Mouse (Mus musculus) erythroblast, embryonic 14.5 days (primary cell): ENCODE data around the gene Zfp36. TPM values are rescaled to one million over a fixed set of nuclear protein-coding genes. Genes with fewer than 3 reads are reported as not detected.

Experiments
- H3K27me3 ChIP-seq: 2 replicates; pipeline ENCODE4 v1.6.1; 2012; ENCODE audit warnings: inconsistent platforms; ENCODE audit not compliant: control insufficient read depth
- H3K36me3 ChIP-seq: 2 replicates; pipeline ENCODE4 v1.6.1; 2012; ENCODE audit warnings: mild to moderate bottlenecking, inconsistent platforms; ENCODE audit not compliant: control insufficient read depth
- H3K4me1 ChIP-seq: 2 replicates; pipeline ENCODE4 v1.6.1; 2012; ENCODE audit warnings: inconsistent platforms; ENCODE audit not compliant: control insufficient read depth
- H3K4me3 ChIP-seq: replicated peaks from 2 replicates; pipeline ENCODE3; 2012; ENCODE audit warnings: moderate library complexity, mild to moderate bottlenecking, inconsistent platforms
- H3K9me3 ChIP-seq: 2 replicates; pipeline ENCODE4 v1.6.1; 2012; ENCODE audit warnings: low read length, inconsistent platforms, mixed read lengths; ENCODE audit not compliant: control insufficient read depth
- GATA1 ChIP-seq: IDR thresholded peaks from 2 replicates; pipeline ENCODE4 v1.6.1; 2012; ENCODE audit warnings: low read length, inconsistent platforms, mixed read lengths
- TAL1 ChIP-seq: IDR thresholded peaks from 3 replicates; pipeline ENCODE4 v1.6.1; 2012; ENCODE audit warnings: low read length, inconsistent platforms, mixed read lengths
- polyA plus RNA-seq: library from polyadenylated mRNA; stranded (reverse); fragments of >175 nt; gene quantifications from 2 replicates; pipeline ENCODE4 v1.2.3, GENCODE M21; 2012

Gene Zfp36
- polyA plus RNA-seq, 1 experiment, result 2.3 TPM

DNA sequence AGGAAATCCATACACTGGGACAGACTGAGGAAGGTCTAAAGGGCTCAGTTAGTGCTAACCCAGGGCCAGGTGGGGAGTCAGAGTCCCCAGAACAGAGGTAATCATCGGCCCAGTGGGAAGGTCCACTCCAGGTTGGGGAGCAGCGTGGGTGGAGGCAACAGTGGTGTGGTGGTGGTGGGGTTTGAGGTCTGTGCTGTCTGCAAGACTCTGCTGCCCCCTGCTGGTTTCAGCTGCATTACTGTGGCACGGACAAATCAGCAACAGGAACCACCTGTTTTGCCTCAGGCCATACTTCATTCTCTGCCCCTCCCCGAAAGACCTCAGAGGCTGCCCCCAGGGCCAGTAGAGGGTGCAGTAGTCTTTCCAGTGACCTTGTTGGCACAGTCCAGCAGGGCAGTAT is 6.4 kb upstream of the Zfp36 start:
- Histone ChIP-seq H3K27me3 (no peaks in the 10 kb centered on the region), H3K4me1 (peaks cover 56% of the 10 kb centered on the region), H3K4me3 (no peak overlapping the region), H3K36me3 (peaks cover 53% of the 10 kb centered on the region), H3K9me3 (no peaks in the 10 kb centered on the region)
- TF ChIP-seq GATA1, result no peak
- no peak for TF ChIP-seq TAL1

DNA sequence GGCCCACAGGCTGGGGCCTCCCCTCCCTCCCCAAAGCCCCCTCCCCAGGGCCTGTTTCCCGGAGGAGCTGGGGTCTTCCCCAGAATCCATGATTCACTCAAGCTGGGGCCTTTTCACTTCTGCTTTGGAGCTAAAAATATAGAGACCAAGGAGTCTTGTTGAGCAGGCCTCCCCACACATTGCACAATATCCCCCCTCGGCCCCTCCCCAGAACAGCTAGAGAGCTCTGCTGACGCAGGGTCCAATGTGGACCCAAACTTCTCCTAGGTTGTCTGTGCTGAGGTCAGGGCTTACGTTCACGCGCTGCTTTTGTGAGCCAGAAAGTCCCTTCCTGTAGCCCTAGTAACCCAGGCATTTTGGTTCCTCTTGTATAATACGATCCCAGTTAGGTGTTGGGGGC is 6.0 kb upstream of the Zfp36 start:
- Histone ChIP-seq H3K9me3 (no peaks in the 10 kb centered on the region), H3K36me3 (peaks cover 53% of the 10 kb centered on the region), H3K4me1 (peaks cover 56% of the 10 kb centered on the region), H3K27me3 (no peaks in the 10 kb centered on the region), H3K4me3 (no peak overlapping the region)
- no peak for TF ChIP-seq TAL1
- TF ChIP-seq GATA1, result no peak

DNA sequence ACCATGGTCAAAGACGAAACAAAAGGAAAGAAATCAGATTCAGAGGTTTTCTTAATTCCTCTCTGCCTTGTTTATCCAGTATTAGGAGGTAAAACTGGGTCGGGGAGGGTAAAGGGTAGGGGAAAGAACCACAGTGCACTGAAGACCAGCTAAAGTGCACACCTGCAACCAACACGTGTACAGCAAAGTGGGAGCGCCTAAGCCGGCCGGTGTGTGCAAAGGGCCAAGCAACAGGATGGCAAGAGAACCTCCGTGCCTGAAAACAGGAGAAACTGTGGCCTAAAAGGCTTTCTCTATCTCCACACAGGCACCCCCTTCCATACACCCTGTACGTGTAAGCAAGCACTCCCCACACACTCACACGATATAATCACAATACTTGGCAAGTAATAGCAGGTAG is 5.1 kb upstream of the Zfp36 start:
- no peaks in the 10 kb centered on the region for H3K9me3 ChIP-seq
- peaks cover 47% of the 10 kb centered on the region for H3K36me3 ChIP-seq
- no peak overlapping the region for H3K4me3 ChIP-seq
- no peaks in the 10 kb centered on the region for H3K27me3 ChIP-seq
- no peak for TF ChIP-seq GATA1
- TF ChIP-seq TAL1, result no peak
- peaks cover 62% of the 10 kb centered on the region for H3K4me1 ChIP-seq

DNA sequence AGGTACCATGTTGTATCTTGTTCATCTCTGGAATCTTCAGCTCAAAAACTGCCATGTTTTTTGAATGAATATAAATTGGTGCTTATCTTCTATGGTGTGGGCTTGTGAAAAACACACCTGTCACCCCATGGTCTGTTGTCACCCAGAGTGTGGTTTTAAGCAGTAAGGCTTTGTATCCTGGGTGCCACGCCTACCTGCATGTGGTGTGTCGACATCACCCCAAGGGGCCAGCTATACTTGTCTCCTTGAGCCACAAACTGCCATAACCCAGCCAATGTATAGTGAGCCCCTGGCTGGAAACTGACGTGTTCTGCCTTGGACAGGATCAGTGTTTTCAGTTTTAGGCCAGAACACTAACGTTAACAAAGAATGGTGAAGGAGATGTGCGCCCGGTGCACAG is 4.1 kb upstream of the Zfp36 start:
- Histone ChIP-seq H3K9me3 (no peaks in the 10 kb centered on the region), H3K36me3 (peaks cover 38% of the 10 kb centered on the region), H3K27me3 (no peaks in the 10 kb centered on the region), H3K4me3 (no peak overlapping the region), H3K4me1 (peaks cover 71% of the 10 kb centered on the region)
- TF ChIP-seq GATA1 (no peak), TAL1 (no peak)

DNA sequence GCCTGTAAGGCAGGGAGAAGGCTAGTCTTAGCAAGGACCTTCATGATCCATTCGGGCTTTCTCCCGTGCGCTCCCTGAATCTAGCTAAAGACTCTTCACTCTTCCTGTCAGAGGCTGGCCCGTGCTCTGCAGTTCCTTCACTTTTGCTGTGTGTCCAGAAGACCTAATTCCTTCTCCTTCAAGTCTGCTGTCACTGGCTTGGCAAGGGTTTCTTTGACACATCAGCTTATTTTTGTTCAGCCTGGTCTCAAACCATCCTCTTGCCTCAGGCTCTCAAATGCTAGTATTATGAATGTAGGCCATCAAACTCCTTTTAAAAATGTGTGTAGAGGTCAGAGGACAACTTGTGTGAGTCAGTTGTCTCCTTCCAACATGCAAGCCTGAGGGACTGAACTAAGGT is 3.6 kb upstream of the Zfp36 start:
- no peak for TF ChIP-seq GATA1
- no peak for TF ChIP-seq TAL1
- Histone ChIP-seq H3K36me3 (peaks cover 32% of the 10 kb centered on the region), H3K9me3 (no peaks in the 10 kb centered on the region), H3K4me3 (no peak overlapping the region), H3K4me1 (peaks cover 77% of the 10 kb centered on the region), H3K27me3 (no peaks in the 10 kb centered on the region)

DNA sequence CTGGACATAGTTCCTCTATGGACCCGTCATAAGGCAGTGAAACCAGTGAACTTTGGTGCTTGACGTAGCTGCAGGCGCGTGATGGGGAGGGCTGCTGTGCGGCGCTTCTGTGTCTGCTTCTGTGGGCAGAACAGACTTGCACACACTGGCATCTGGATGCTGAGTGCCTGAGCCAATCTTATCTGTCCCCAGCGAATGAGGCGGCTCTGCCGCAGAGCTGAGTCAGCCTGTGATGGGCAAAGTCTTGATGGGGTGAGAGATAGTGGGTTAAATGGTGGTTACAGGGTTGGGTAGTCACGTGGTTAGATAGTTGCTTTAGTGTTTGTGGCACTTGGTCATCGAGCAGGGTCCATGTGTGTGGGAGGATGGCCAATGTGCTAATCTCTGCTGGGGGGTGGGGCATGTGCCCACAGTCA is 2.9 kb upstream of the Zfp36 start:
- Histone ChIP-seq H3K4me3 (peak overlapping the region; percentile 62), H3K36me3 (peaks cover 27% of the 10 kb centered on the region), H3K4me1 (peaks cover 80% of the 10 kb centered on the region), H3K9me3 (no peaks in the 10 kb centered on the region), H3K27me3 (peaks cover under 1% of the 10 kb centered on the region)
- 0 out of 3 replicates have a peak, but pooled peaks have one; percentile 16 for TF ChIP-seq TAL1
- peak; percentile 91 for TF ChIP-seq GATA1

DNA sequence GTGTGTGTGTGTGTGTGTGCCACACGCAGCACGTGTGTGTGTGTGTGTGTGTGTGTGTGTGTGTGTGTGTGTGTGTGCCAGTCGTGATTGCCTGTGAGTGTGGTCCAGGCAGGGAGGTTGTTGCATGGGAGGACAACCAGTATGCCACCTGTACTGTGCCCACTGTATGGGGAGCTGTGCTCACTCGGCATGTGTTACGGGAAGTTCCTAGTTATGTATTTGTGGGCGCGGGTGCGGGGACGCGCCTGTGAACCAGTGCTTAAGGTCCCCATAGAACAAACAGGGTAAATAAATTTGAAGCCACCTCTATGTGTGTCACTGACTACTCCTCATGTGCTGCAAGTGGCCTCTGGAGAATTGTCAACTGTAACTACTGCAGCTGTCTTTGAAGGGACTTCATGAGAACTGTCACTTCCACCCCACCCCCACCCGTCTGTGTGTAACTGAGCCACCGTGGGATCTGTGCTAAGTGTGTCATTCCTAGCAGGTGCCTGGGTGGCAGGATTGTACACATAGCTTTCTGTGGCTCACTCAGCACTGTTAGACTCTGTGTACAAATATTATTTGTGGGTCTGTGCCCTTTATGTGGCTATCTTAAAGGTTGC is 2.4 kb upstream of the Zfp36 start:
- TF ChIP-seq TAL1, result no peak
- no peak for TF ChIP-seq GATA1
- Histone ChIP-seq H3K27me3 (peaks cover 5% of the 10 kb centered on the region), H3K9me3 (no peaks in the 10 kb centered on the region), H3K36me3 (peaks cover 27% of the 10 kb centered on the region), H3K4me1 (peaks cover 83% of the 10 kb centered on the region), H3K4me3 (peak overlapping the region; percentile 62)

DNA sequence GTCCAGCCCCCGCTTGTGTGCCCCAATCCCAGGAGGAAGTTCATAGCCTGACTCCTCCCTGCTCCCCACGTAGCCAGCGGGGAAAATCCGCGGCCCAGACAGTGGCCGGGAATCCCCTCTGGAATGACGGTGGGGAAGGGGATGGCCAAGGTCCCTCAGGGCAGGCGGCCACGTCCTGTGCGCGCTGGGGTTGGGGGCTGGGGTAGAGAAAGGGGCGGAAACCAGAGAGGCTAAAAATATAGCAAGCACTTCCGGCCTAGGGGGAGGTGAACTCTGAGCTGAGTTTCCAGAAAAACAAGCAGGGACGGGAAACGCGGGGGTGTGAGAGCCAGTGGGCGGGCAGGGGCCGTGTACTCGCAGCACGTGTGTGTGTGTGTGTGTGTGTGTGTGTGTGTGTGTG is 1.9 kb upstream of the Zfp36 start:
- no peak for TF ChIP-seq TAL1
- no peak for TF ChIP-seq GATA1
- peaks cover 5% of the 10 kb centered on the region for H3K27me3 ChIP-seq

DNA sequence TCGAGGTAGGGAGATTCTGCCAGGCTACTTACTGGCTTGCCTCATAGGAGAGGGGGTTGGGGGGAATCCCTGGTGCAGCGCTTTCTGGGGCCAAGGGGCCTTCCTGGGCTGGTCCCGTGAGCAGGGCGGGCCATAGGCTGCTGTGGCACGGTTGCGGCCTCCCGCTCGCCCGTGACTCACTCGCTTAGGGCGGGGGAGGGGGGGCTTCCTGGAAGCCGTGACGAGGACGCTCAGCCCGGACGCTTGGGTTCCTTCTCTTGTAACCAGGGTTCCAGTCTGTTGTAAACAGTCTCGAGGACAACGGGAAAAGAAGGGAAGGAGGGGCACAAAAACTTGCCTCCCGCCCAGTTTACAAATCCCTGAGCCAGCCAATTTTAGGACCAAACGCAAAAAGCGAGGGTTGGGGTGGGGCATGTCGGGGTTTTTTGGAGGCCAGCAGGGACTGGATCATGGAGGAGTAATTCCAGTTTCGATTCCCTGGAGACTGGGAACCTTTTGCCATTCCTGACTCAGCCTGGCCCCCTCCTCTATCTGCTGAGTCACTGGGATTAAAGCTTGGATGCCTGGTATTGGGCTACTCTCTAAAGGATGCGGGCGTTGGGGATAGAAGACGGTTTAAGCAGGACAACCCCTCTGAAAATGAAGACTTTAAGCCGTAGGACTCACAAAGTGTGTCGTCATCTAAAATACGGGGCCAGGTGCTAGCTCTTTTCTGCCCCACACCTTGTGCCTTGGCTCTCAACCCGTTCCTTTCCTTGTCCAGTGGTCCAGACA is 1.2 kb upstream of the Zfp36 start:
- Histone ChIP-seq H3K9me3 (no peaks in the 10 kb centered on the region), H3K27me3 (peaks cover 5% of the 10 kb centered on the region), H3K36me3 (peaks cover 21% of the 10 kb centered on the region), H3K4me1 (peaks cover 91% of the 10 kb centered on the region), H3K4me3 (peak overlapping the region; percentile 62)
- TF ChIP-seq GATA1 (no peak), TAL1 (no peak)

More for the DNA sequence above, 1.9 kb upstream of the Zfp36 start:
- Histone ChIP-seq H3K9me3 (no peaks in the 10 kb centered on the region), H3K36me3 (peaks cover 27% of the 10 kb centered on the region), H3K4me1 (peaks cover 88% of the 10 kb centered on the region), H3K4me3 (peak overlapping the region; percentile 62)
